Mouse (Mus musculus): ENCODE results near the gene Mcee. TPM values are rescaled to one million over a fixed set of nuclear protein-coding genes. Genes with fewer than 3 reads are reported as not detected.

Gene Mcee
- polyA plus RNA-seq (2012; rRNA removed) = 24.9 and 25.5 TPM in 2 replicates

DNA sequence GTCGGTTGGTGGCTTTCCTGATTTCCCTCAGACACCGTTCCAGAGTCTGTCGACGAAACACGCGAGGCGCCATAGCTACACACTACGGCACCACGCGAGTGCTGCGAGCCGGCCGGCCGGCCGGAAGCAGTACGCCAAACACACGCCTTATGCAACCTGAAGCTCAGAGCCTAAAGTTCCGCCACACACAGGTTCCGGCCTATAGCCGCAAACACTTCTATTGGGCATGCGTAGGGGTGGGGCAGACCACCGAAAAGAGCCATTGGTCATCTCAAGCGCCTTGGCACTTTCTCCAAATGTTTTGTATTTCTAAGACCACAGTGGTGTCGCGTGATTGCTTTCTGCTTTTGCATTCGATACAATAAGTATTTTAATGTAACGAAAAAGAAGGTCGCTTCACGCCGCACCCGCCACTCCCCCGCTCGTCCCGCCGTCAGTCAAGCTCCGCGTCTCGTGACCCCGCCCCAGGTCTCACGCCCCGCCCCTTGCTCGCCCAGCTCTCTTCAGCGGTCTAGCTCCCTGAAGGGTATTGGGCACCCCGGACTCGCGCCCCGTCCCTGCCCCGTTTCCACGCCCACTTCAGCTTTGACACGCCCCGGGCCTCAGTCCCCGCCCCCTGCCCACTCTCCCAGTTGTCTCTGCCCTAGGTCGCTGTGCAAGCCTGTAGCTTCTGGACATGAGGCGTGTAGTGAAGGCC lies at the start of gene Mcee, which contains the start of gene Mphosph10:
Mcee (plus strand) TSS at position 486 of the 697 bp plus-strand sequence.
Mphosph10 (minus strand) TSS at position 147 of the 697 bp plus-strand sequence.

GRCm38 (mm10) chr7:64373830-64374562 lies 18.4 kb upstream of the Mcee start, which contains the start of gene Fan1:
Fan1 (minus strand) TSS chr7:64374095.

Other genes with a start within 250 kb of the Mcee start
- not detected in 2 replicates for gene Trpm1, start 238.8 kb upstream of the Mcee start, polyA plus RNA-seq (2012; rRNA removed)
- gene Mtmr10, start 105.0 kb upstream of the Mcee start, polyA plus RNA-seq (2012; rRNA removed) = 1.2 and 1.5 TPM in 2 replicates
- gene Fan1, start 18.5 kb upstream of the Mcee start, polyA plus RNA-seq (2012; rRNA removed) = 0.94 and 1.1 TPM in 2 replicates
- 16.8 and 17.4 TPM in 2 replicates for gene Mphosph10, start 339 bp upstream of the Mcee start, polyA plus RNA-seq (2012; rRNA removed)
- gene Apba2, start 109.1 kb downstream of the Mcee start, polyA plus RNA-seq (2012; rRNA removed) = 0.02 and 0.06 TPM in 2 replicates